Mouse (Mus musculus) hindbrain, postnatal 0 days (tissue): Measurements from ENCODE around the gene Hoxb7. TPM values are rescaled to one million over a fixed set of nuclear protein-coding genes. Genes with fewer than 3 reads are reported as not detected.
A peak's percentile ranks its signal among the peaks of the same experiment; 100 is the strongest.

Experiments
- ATAC-seq: fragments of 200-750 bp; cut with Nextera tagmentation; 2 replicates; pipeline ENCODE4 v1.8.0; 2017; ENCODE audit warnings: mild to moderate bottlenecking, moderate TSS enrichment, moderate library complexity
- DNase-seq: peaks from one replicate; pipeline ENCODE4 v3.0.0-alpha.2; 2015; ENCODE audit warnings: low spot score
- H3K27ac ChIP-seq: fragments of 300-500 bp; sonication (generic); 2 replicates; pipeline ENCODE4 v1.5.1; 2014; ENCODE audit warnings: mild to moderate bottlenecking
- H3K27me3 ChIP-seq: fragments of 300-500 bp; sonication (generic); 2 replicates; pipeline ENCODE4 v1.6.1; 2014; ENCODE audit warnings: low read length, mixed read lengths; ENCODE audit not compliant: insufficient read depth
- H3K36me3 ChIP-seq: fragments of 300-500 bp; sonication (generic); 2 replicates; pipeline ENCODE4 v1.6.1; 2014; ENCODE audit warnings: low read length, mixed read lengths; ENCODE audit not compliant: insufficient read depth
- H3K4me1 ChIP-seq: fragments of 300-500 bp; sonication (generic); 2 replicates; pipeline ENCODE4 v1.6.1; 2014; ENCODE audit warnings: antibody characterized with exemption, low read length, mixed read lengths; ENCODE audit not compliant: insufficient read depth
- H3K4me2 ChIP-seq: fragments of 300-500 bp; sonication (generic); 2 replicates; pipeline ENCODE4 v1.6.1; 2014; ENCODE audit warnings: low read depth, mild to moderate bottlenecking, low read length, moderate library complexity, mixed read lengths
- H3K4me3 ChIP-seq: fragments of 300-500 bp; sonication (generic); 2 replicates; pipeline ENCODE4 v1.5.1; 2014; ENCODE audit warnings: low read length
- H3K9ac ChIP-seq: fragments of 300-500 bp; sonication (generic); replicated peaks from 2 replicates; pipeline ENCODE4 v1.6.1; 2014; ENCODE audit warnings: mild to moderate bottlenecking, low read length, moderate library complexity, mixed read lengths
- H3K9me3 ChIP-seq: fragments of 300-500 bp; sonication (generic); 2 replicates; pipeline ENCODE4 v1.6.1; 2016; ENCODE audit warnings: low read length, mixed read lengths
- CTCF ChIP-seq: IDR thresholded peaks from 2 replicates; pipeline ENCODE4 v1.5.1; 2016; ENCODE audit warnings: antibody characterized with exemption, control low read depth, low read depth
- WGBS: fragments of 180-500 bp; shearing (Covaris S2); extraction: QIAGEN DNeasy Blood & Tissue Kit; methylation state at CpG from one replicate; pipeline ENCODE4 v1.1.7; 2014; 5-methylcytosine and 5-hydroxymethylcytosine counted together
- polyA plus RNA-seq: library from polyadenylated mRNA; unstranded; fragments of >200 nt; fragmentation: Nextera tagmentation; extraction: Ambion mirVana; gene quantifications from 2 replicates; pipeline ENCODE4 v1.2.1, GENCODE M21; 2015
- total RNA-seq: library from RNA; depleted of rRNA; stranded (reverse); fragments of >200 nt; gene quantifications from 2 replicates; pipeline ENCODE4 v1.2.3, GENCODE M21; 2014

Gene Hoxb7
- total and polyA plus RNA-seq, 2 experiments from 2014 or later, result 10.1 to 11.0 TPM

GRCm38 (mm10) chr11:96268031-96268745 lies 18.2 kb upstream of the Hoxb7 start:
- peaks cover 93% of the 10 kb centered on the region for H3K27me3 ChIP-seq
- H3K4me2 ChIP-seq, result no peak overlapping the region
- 3% methylated on average over 1 of the region's 1 CpGs for WGBS
- no peaks in the 10 kb centered on the region for H3K36me3 ChIP-seq
- no peak overlapping the region for H3K9ac ChIP-seq
- no peaks in the 10 kb centered on the region for H3K4me1 ChIP-seq
- TF ChIP-seq CTCF, result no peak
- H3K4me3 ChIP-seq, result no peak overlapping the region
- DNase-seq (no peak), ATAC-seq (no peak)
- H3K9me3 ChIP-seq, result 0 out of 2 replicates have a peak, but pooled peaks cover 4% of the 10 kb centered on the region
- H3K27ac ChIP-seq, result no peak overlapping the region

- no peak overlapping the region for H3K4me3 ChIP-seq
- no peak overlapping the region for H3K9ac ChIP-seq
- under 1% methylated on average over 19 of the region's 19 CpGs for WGBS
- peaks cover 93% of the 10 kb centered on the region for H3K27me3 ChIP-seq
- DNase-seq, result no peak
- no peak for ATAC-seq
- H3K36me3 ChIP-seq, result no peaks in the 10 kb centered on the region
- H3K9me3 ChIP-seq, result no peaks in the 10 kb centered on the region
- no peak overlapping the region for H3K27ac ChIP-seq
- no peak overlapping the region for H3K4me2 ChIP-seq
- no peak for TF ChIP-seq CTCF
- H3K4me1 ChIP-seq, result no peaks in the 10 kb centered on the region
These were observed 16.6 kb upstream of the Hoxb7 start for GRCm38 (mm10) chr11:96269869-96270268.

GRCm38 (mm10) chr11:96270996-96271540 lies 15.4 kb upstream of the Hoxb7 start, which contains the start of gene Hoxb9:
Hoxb9 (plus strand) TSS chr11:96271457.
- peaks cover 94% of the 10 kb centered on the region for H3K27me3 ChIP-seq
- no peak for ATAC-seq
- no peak within 1 kb of the TSS for H3K9ac ChIP-seq
- no peak for DNase-seq
- no peaks in the 10 kb centered on the region for H3K9me3 ChIP-seq
- H3K4me1 ChIP-seq, result no peaks in the 10 kb centered on the region
- H3K27ac ChIP-seq, result no peak within 1 kb of the TSS
- peak within 1 kb of the TSS; percentile 21 for H3K4me3 ChIP-seq
- under 1% methylated on average over 36 of the region's 40 CpGs for WGBS
- peak within 1 kb of the TSS; percentile 42; the same call in 1 of the 2 replicates for H3K4me2 ChIP-seq
- no peaks in the 10 kb centered on the region for H3K36me3 ChIP-seq
- no peak for TF ChIP-seq CTCF

GRCm38 (mm10) chr11:96271541-96272011 lies 14.8 kb upstream of the Hoxb7 start:
- H3K4me1 ChIP-seq, result no peaks in the 10 kb centered on the region
- H3K27ac ChIP-seq, result no peak overlapping the region
- H3K4me3 ChIP-seq, result peak overlapping the region; percentile 14; the same call in 1 of the 2 replicates
- H3K36me3 ChIP-seq, result no peaks in the 10 kb centered on the region
- peaks cover 95% of the 10 kb centered on the region for H3K27me3 ChIP-seq
- ATAC-seq, result no peak
- no peak for DNase-seq
- no peak overlapping the region for H3K9ac ChIP-seq
- peak overlapping the region; percentile 42; the same call in 1 of the 2 replicates for H3K4me2 ChIP-seq
- no peaks in the 10 kb centered on the region for H3K9me3 ChIP-seq
- under 1% methylated on average over 50 of the region's 52 CpGs for WGBS
- no peak for TF ChIP-seq CTCF

GRCm38 (mm10) chr11:96272024-96272921 lies 14.2 kb upstream of the Hoxb7 start:
- Histone ChIP-seq H3K4me1 (no peaks in the 10 kb centered on the region), H3K36me3 (no peaks in the 10 kb centered on the region), H3K9me3 (no peaks in the 10 kb centered on the region), H3K27ac (no peak overlapping the region), H3K4me3 (peak overlapping the region; percentile 21), H3K4me2 (peak overlapping the region; percentile 42; the same call in 1 of the 2 replicates), H3K9ac (no peak overlapping the region), H3K27me3 (peaks cover 92% of the 10 kb centered on the region)
- no peak for TF ChIP-seq CTCF
- peak; percentile 43; the same call in 1 of the 2 replicates for ATAC-seq
- WGBS, result under 1% methylated on average over 51 of the region's 58 CpGs
- peak; percentile 54 for DNase-seq

- no peak overlapping the region for H3K4me2 ChIP-seq
- peaks cover 83% of the 10 kb centered on the region for H3K27me3 ChIP-seq
- H3K4me1 ChIP-seq, result no peaks in the 10 kb centered on the region
- no peak overlapping the region for H3K27ac ChIP-seq
- DNase-seq, result no peak
- ATAC-seq, result no peak
- 8% methylated on average over 10 of the region's 10 CpGs for WGBS
- H3K36me3 ChIP-seq, result no peaks in the 10 kb centered on the region
- H3K9me3 ChIP-seq, result no peaks in the 10 kb centered on the region
- TF ChIP-seq CTCF, result no peak
- H3K4me3 ChIP-seq, result no peak overlapping the region
- no peak overlapping the region for H3K9ac ChIP-seq
These were observed 12.0 kb upstream of the Hoxb7 start for GRCm38 (mm10) chr11:96274428-96274827.
